Mouse (Mus musculus): ENCODE data around the gene Aqp2.

The Aqp2 gene

GRCm38 (mm10) chr15:99590429-99591084 lies 11.7 kb downstream of the Aqp2 start, which contains the start of gene Aqp5:
Gene Aqp5, plus strand, starts transcription at chr15:99590782.
- DNase-seq (ENCODE audit: low spot score in 2 of 2), result no peak

- no peak for DNase-seq (ENCODE audit: low spot score in 2 of 2)
Measured at GRCm38 (mm10) chr15:99592177-99592576, 13.3 kb downstream of the Aqp2 start.

GRCm38 (mm10) chr15:99592877-99593276 lies 14.0 kb downstream of the Aqp2 start:
- no peak for DNase-seq (ENCODE audit: low spot score in 2 of 2)

GRCm38 (mm10) chr15:99594951-99595350 lies 16.1 kb downstream of the Aqp2 start:
- DNase-seq (ENCODE audit: low spot score in 2 of 2), result no peak

GRCm38 (mm10) chr15:99596056-99596687 lies 17.3 kb downstream of the Aqp2 start:
- peak; percentile 58 to 70 for DNase-seq (ENCODE audit: low spot score in 2 of 2)

- DNase-seq (ENCODE audit: low spot score in 2 of 2), result no peak
Measured at GRCm38 (mm10) chr15:99596841-99597240, 18.0 kb downstream of the Aqp2 start.

GRCm38 (mm10) chr15:99597596-99597995 lies 18.7 kb downstream of the Aqp2 start:
- DNase-seq (ENCODE audit: low spot score in 2 of 2), result no peak

- no peak for DNase-seq (ENCODE audit: low spot score in 2 of 2)
Measured at GRCm38 (mm10) chr15:99599245-99600070, 20.6 kb downstream of the Aqp2 start.

GRCm38 (mm10) chr15:99600986-99601822 lies 22.3 kb downstream of the Aqp2 start, which contains the start of gene Aqp6:
Gene Aqp6, plus strand, starts transcription at chr15:99601400.
- DNase-seq (ENCODE audit: low spot score in 2 of 2), result no peak

GRCm38 (mm10) chr15:99601823-99602120 lies 22.9 kb downstream of the Aqp2 start:
- DNase-seq (ENCODE audit: low spot score in 2 of 2), result no peak

GRCm38 (mm10) chr15:99602206-99602820 lies 23.5 kb downstream of the Aqp2 start:
- no peak for DNase-seq (ENCODE audit: low spot score in 2 of 2)

GRCm38 (mm10) chr15:99603216-99603615 lies 24.4 kb downstream of the Aqp2 start:
- DNase-seq (ENCODE audit: low spot score in 2 of 2), result no peak

GRCm38 (mm10) chr15:99605595-99605994 lies 26.7 kb downstream of the Aqp2 start:
- no peak for DNase-seq (ENCODE audit: low spot score in 2 of 2)

- no peak for DNase-seq (ENCODE audit: low spot score in 2 of 2)
Measured at GRCm38 (mm10) chr15:99606515-99606914, 27.7 kb downstream of the Aqp2 start.

- DNase-seq (ENCODE audit: low spot score in 2 of 2), result no peak
Measured at GRCm38 (mm10) chr15:99607388-99608113, 28.7 kb downstream of the Aqp2 start.

- no peak for DNase-seq (ENCODE audit: low spot score in 2 of 2)
Measured at GRCm38 (mm10) chr15:99608382-99609125, 29.7 kb downstream of the Aqp2 start.

- DNase-seq (ENCODE audit: low spot score in 2 of 2), result no peak
Measured at GRCm38 (mm10) chr15:99611563-99611962, 32.7 kb downstream of the Aqp2 start.

GRCm38 (mm10) chr15:99614273-99614672 lies 35.4 kb downstream of the Aqp2 start:
- DNase-seq (ENCODE audit: low spot score in 2 of 2), result no peak

GRCm38 (mm10) chr15:99614753-99615152 lies 35.9 kb downstream of the Aqp2 start:
- peak; percentile 16 to 23 for DNase-seq (ENCODE audit: low spot score in 2 of 2)

GRCm38 (mm10) chr15:99615246-99615645 lies 36.4 kb downstream of the Aqp2 start:
- no peak for DNase-seq (ENCODE audit: low spot score in 2 of 2)
